Mouse (Mus musculus): Measurements from ENCODE around the gene Harbi1. TPM values are rescaled to one million over a fixed set of nuclear protein-coding genes. Genes with fewer than 3 reads are reported as not detected.

Harbi1 gene
- polyA plus RNA-seq, 1 experiment = 2.2 TPM

GRCm38 (mm10) chr2:91699225-91699624, 11.4 kb upstream of the Harbi1 start:
- TF ChIP-seq GATA1 (IDR thresholded peaks at IDR 0.05; ENCODE audit: low read length) = no peak

- no peak for TF ChIP-seq GATA1 (IDR thresholded peaks at IDR 0.05; ENCODE audit: low read length)
These were observed 9.3 kb upstream of the Harbi1 start for GRCm38 (mm10) chr2:91701366-91701765.

- no peak for TF ChIP-seq GATA1 (IDR thresholded peaks at IDR 0.05; ENCODE audit: low read length)
These were observed 4.9 kb upstream of the Harbi1 start for GRCm38 (mm10) chr2:91705736-91706135.

- no peak for TF ChIP-seq GATA1 (IDR thresholded peaks at IDR 0.05; ENCODE audit: low read length)
These were observed 4.2 kb upstream of the Harbi1 start for GRCm38 (mm10) chr2:91706456-91706855.

GRCm38 (mm10) chr2:91708361-91708760, 2.3 kb upstream of the Harbi1 start:
- no peak for TF ChIP-seq GATA1 (IDR thresholded peaks at IDR 0.05; ENCODE audit: low read length)

GRCm38 (mm10) chr2:91711256-91711925, 739 bp downstream of the Harbi1 start:
- no peak for TF ChIP-seq GATA1 (IDR thresholded peaks at IDR 0.05; ENCODE audit: low read length)

GRCm38 (mm10) chr2:91714921-91715320, 4.3 kb downstream of the Harbi1 start:
- no peak for TF ChIP-seq GATA1 (IDR thresholded peaks at IDR 0.05; ENCODE audit: low read length)

- TF ChIP-seq GATA1 (IDR thresholded peaks at IDR 0.05; ENCODE audit: low read length) = no peak
These were observed 7.6 kb downstream of the Harbi1 start for GRCm38 (mm10) chr2:91718276-91718675.

GRCm38 (mm10) chr2:91723382-91723781, 12.7 kb downstream of the Harbi1 start:
- TF ChIP-seq GATA1 (IDR thresholded peaks at IDR 0.05; ENCODE audit: low read length) = no peak

GRCm38 (mm10) chr2:91723951-91724350, 13.3 kb downstream of the Harbi1 start:
- TF ChIP-seq GATA1 (IDR thresholded peaks at IDR 0.05; ENCODE audit: low read length) = no peak

- TF ChIP-seq GATA1 (IDR thresholded peaks at IDR 0.05; ENCODE audit: low read length) = no peak
These were observed 14.1 kb downstream of the Harbi1 start for GRCm38 (mm10) chr2:91724716-91725115.

GRCm38 (mm10) chr2:91727011-91727410, 16.4 kb downstream of the Harbi1 start:
- TF ChIP-seq GATA1 (IDR thresholded peaks at IDR 0.05; ENCODE audit: low read length) = no peak

GRCm38 (mm10) chr2:91729571-91729970, 18.9 kb downstream of the Harbi1 start:
- no peak for TF ChIP-seq GATA1 (IDR thresholded peaks at IDR 0.05; ENCODE audit: low read length)

GRCm38 (mm10) chr2:91729971-91730821, 19.5 kb downstream of the Harbi1 start, which contains the start of gene Ambra1:
Gene Ambra1, plus strand, starts transcription at chr2:91730134.
- no peak for TF ChIP-seq GATA1 (IDR thresholded peaks at IDR 0.05; ENCODE audit: low read length)

GRCm38 (mm10) chr2:91735221-91735620, 24.6 kb downstream of the Harbi1 start:
- no peak for TF ChIP-seq GATA1 (IDR thresholded peaks at IDR 0.05; ENCODE audit: low read length)

- TF ChIP-seq GATA1 (IDR thresholded peaks at IDR 0.05; ENCODE audit: low read length) = no peak
These were observed 28.9 kb downstream of the Harbi1 start for GRCm38 (mm10) chr2:91739586-91739985.

GRCm38 (mm10) chr2:91744686-91745085, 34.0 kb downstream of the Harbi1 start:
- TF ChIP-seq GATA1 (IDR thresholded peaks at IDR 0.05; ENCODE audit: low read length) = no peak
